Comparison of ENCODE assay signal across 27 mouse cellular contexts in genomic region chr14:74657227-74657626, GRCm38 (mm10). TPM values are rescaled to one million over a fixed set of nuclear protein-coding genes. Genes with fewer than 3 reads are reported as not detected.
DNase-seq lines count a peak whose midpoint lies in the region; ATAC-seq lines count a peak whose summit lies in the region.
"Had no signal": no experiment of that assay in that cellular context is flagged by ENCODE, and none has a peak within 500 bp of the region (broad histone marks: within the 10 kb centered on the region; RNA-seq: fewer than 3 reads in every experiment).

No protein-coding gene starts in this region.

- H3K36me3 ChIP-seq in liver, embryonic 13.5 days: no peaks in the 10 kb centered on the region
- H3K36me3 ChIP-seq in liver, embryonic 12.5 days: no peaks in the 10 kb centered on the region
- no peaks in the 10 kb centered on the region for H3K36me3 ChIP-seq in heart, embryonic 15.5 days
- H3K36me3 ChIP-seq: forebrain, embryonic 10.5 days; G1E; hindbrain, embryonic 15.5 days; intestine, embryonic 15.5 days; limb, embryonic 13.5 days; midbrain, embryonic 13.5 days had no signal

- DNase-seq in liver, embryonic 13.5 days: no peak
- peak; percentile 38 to 41 for DNase-seq in heart, adult 9 months (ENCODE audit: low spot score in 2 of 2)
- DNase-seq in kidney, adult 11 months: no peak
- DNase-seq in kidney, postnatal 4 days: no peak
- no peak for DNase-seq in spleen, adult 12 weeks (ENCODE audit: low spot score)
- DNase-seq: adrenal gland, adult 8-10 months; B cell, adult 2 months; cerebellum, adult 11-12 months; cerebellum, postnatal 10 days; gastrocnemius, postnatal 25 days; kidney, adult 9 months; kidney, postnatal 14 days; lung, adult 2 months; lung, postnatal 14 days; thymus, postnatal 14 days had no signal

- H3K9me3 ChIP-seq in liver, embryonic 13.5 days (replicated peaks): no peaks in the 10 kb centered on the region
- H3K9me3 ChIP-seq in liver, embryonic 12.5 days (replicated peaks): no peaks in the 10 kb centered on the region
- no peaks in the 10 kb centered on the region for H3K9me3 ChIP-seq in heart, embryonic 15.5 days (replicated peaks)
- H3K9me3 ChIP-seq: forebrain, embryonic 10.5 days; G1E; hindbrain, embryonic 15.5 days; intestine, embryonic 15.5 days; limb, embryonic 13.5 days; midbrain, embryonic 13.5 days had no signal

- no peaks in the 10 kb centered on the region for H3K27me3 ChIP-seq in liver, embryonic 13.5 days
- no peaks in the 10 kb centered on the region for H3K27me3 ChIP-seq in liver, embryonic 12.5 days (replicated peaks)
- H3K27me3 ChIP-seq in heart, embryonic 15.5 days: no peaks in the 10 kb centered on the region
- H3K27me3 ChIP-seq: CH12.LX; hindbrain, embryonic 15.5 days; intestine, embryonic 15.5 days; limb, embryonic 13.5 days; midbrain, embryonic 13.5 days had no signal

- ATAC-seq in liver, embryonic 13.5 days (ENCODE audit: low read depth): 0 out of 2 replicates have a peak, but pooled peaks have one; percentile 26
- ATAC-seq in liver, embryonic 12.5 days: no peak; the same call in 1 of the 2 replicates
- peak; percentile 72; the same call in 1 of the 2 replicates for ATAC-seq in heart, embryonic 15.5 days (replicated peaks; ENCODE audit: insufficient number of reproducible peaks, insufficient read depth, low FRiP score, low read depth)
- ATAC-seq: activated CD4-positive, CD25-positive, alpha-beta regulatory T cell, adult 4 months; forebrain, embryonic 16.5 days; intestine, embryonic 15.5 days; midbrain, embryonic 13.5 days had no signal

- 25% methylated on average over 7 of the region's 7 CpGs for whole genome bisulfite sequencing in liver, embryonic 13.5 days (ENCODE audit: insufficient replicate concordance)
- WGBS in liver, embryonic 12.5 days (ENCODE audit: insufficient replicate concordance): 33% methylated on average over 7 of the region's 7 CpGs
- 31% methylated on average over 7 of the region's 7 CpGs for WGBS in heart, embryonic 15.5 days

- H3K4me1 ChIP-seq in liver, embryonic 13.5 days (replicated peaks): peaks cover 41% of the 10 kb centered on the region
- H3K4me1 ChIP-seq in liver, embryonic 12.5 days: peaks cover 44% of the 10 kb centered on the region
- peaks cover 19% of the 10 kb centered on the region for H3K4me1 ChIP-seq in heart, embryonic 15.5 days (replicated peaks)
- H3K4me1 ChIP-seq: hindbrain, embryonic 15.5 days; intestine, embryonic 15.5 days; midbrain, embryonic 13.5 days had no signal

- H3K4me2 ChIP-seq in liver, embryonic 13.5 days: no peak overlapping the region
- H3K4me2 ChIP-seq in liver, embryonic 12.5 days: no peak overlapping the region
- H3K4me2 ChIP-seq in heart, embryonic 15.5 days: no peak overlapping the region
- H3K4me2 ChIP-seq: hindbrain, embryonic 15.5 days; intestine, embryonic 15.5 days; limb, embryonic 13.5 days; midbrain, embryonic 13.5 days had no signal

- no peak overlapping the region for H3K27ac ChIP-seq in liver, embryonic 13.5 days
- H3K27ac ChIP-seq in liver, embryonic 12.5 days: no peak overlapping the region
- peak overlapping the region; percentile 79 for H3K27ac ChIP-seq in heart, embryonic 15.5 days
- H3K27ac ChIP-seq: forebrain, embryonic 10.5 days; hindbrain, embryonic 15.5 days; intestine, embryonic 15.5 days; layer of hippocampus, adult 2 months; limb, embryonic 13.5 days; midbrain, embryonic 13.5 days had no signal

- no peak overlapping the region for H3K9ac ChIP-seq in liver, embryonic 13.5 days
- H3K9ac ChIP-seq in liver, embryonic 12.5 days: no peak overlapping the region
- no peak overlapping the region for H3K9ac ChIP-seq in heart, embryonic 15.5 days
- H3K9ac ChIP-seq: hindbrain, embryonic 15.5 days; intestine, embryonic 15.5 days; limb, embryonic 13.5 days; midbrain, embryonic 13.5 days had no signal

- H3K4me3 ChIP-seq in liver, embryonic 13.5 days (replicated peaks): no peak overlapping the region
- H3K4me3 ChIP-seq in liver, embryonic 12.5 days: no peak overlapping the region
- H3K4me3 ChIP-seq in heart, embryonic 15.5 days: no peak overlapping the region
- H3K4me3 ChIP-seq: forebrain, embryonic 10.5 days; hindbrain, embryonic 15.5 days; intestine, embryonic 15.5 days; layer of hippocampus, adult 2 months; limb, embryonic 13.5 days; midbrain, embryonic 13.5 days had no signal

RNA-seq across cellular contexts. Expression of gene Htr2a, which starts 16.6 kb away (rescaled TPM):
- 0.17 and 0.27 TPM in 2 replicates for polyA plus RNA-seq in liver, embryonic 13.5 days (2015; fragmentation: Nextera tagmentation; extraction: Ambion mirVana)
- polyA plus RNA-seq in liver, embryonic 12.5 days (2016; fragmentation: Nextera tagmentation; extraction: Ambion mirVana): 0.29 and 0.31 TPM in 2 replicates
- 0.66 and 0.77 TPM in 2 replicates for polyA plus RNA-seq in heart, embryonic 15.5 days (2015; fragmentation: Nextera tagmentation; extraction: Ambion mirVana)
- polyA plus RNA-seq: G1E had no signal

Comparison
In these comparisons a context has a peak if more than half of its experiments do, and no peak if none do; other contexts are left out.
1. DNase-seq: peak in heart, adult 9 months (2 of 2); none in liver, embryonic 13.5 days (single experiment), kidney, adult 11 months (single experiment), kidney, postnatal 4 days (0 of 2) and spleen, adult 12 weeks (single experiment).